Mouse (Mus musculus): Measurements from ENCODE around the gene Slc26a11. TPM values are rescaled to one million over a fixed set of nuclear protein-coding genes. Genes with fewer than 3 reads are reported as not detected.

The Slc26a11 gene
- polyA plus RNA-seq, 1 experiment = 5.5 TPM

DNA sequence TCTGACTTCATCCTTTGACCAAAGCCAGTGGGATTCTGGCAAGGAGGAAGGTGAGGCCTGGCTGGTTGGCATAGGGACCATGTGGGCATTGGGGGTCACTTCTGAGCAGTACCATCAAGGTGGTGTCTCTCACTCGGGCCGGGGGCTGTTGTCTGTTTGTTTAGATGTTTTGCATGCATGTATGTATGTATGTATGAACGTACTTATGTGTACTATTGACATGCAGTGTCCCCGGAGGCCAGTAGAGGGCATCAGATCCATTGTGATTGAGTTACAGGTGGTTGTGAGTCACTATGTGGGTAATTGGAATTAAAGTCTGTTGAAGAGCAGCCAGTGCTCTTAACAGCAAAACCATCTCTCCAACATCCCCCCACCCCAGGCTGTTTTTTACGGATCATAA is 15.7 kb upstream of the Slc26a11 start:
- no peak overlapping the region for H3K4me3 ChIP-seq (ENCODE audit: control insufficient read depth, low read depth, low read length)
- peaks cover 5% of the 10 kb centered on the region for H3K4me1 ChIP-seq (ENCODE audit: control insufficient read depth, insufficient read depth, low read length)
- no peaks in the 10 kb centered on the region for H3K36me3 ChIP-seq (ENCODE audit: control insufficient read depth, insufficient read depth, low read length)
- no peaks in the 10 kb centered on the region for H3K27me3 ChIP-seq (ENCODE audit: control insufficient read depth, insufficient read depth, low read length)
- no peak for TF ChIP-seq POLR2A (IDR thresholded peaks at IDR 0.05; ENCODE audit: control insufficient read depth, low read depth, low read length)
- no peak for TF ChIP-seq CTCF (IDR thresholded peaks at IDR 0.05; ENCODE audit: control insufficient read depth, insufficient read depth, insufficient replicate concordance, low read depth, low read length)
- no peak overlapping the region for H3K27ac ChIP-seq (ENCODE audit: control insufficient read depth, insufficient read depth, low read depth, low read length)

DNA sequence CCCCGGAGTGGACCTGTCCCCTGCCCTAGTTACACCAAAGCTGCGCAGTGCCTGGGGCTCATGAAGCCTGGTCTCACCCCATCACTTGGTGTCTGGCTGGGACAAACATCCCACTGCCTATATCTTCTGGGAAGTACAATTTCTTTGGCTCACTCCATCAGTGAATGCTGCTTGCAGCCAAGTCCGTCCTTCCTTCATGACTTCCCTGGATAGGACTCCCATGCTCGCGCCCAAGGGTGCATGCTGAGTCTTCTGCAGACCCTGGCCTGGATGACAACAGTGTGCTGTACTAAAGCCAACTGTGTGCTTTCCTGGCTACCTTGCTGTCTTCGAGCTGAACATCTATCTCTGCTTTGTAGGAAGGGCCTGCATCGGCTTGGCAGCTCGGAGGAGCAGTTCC is 11.2 kb upstream of the Slc26a11 start:
- Histone ChIP-seq H3K4me1 (ENCODE audit: control insufficient read depth, insufficient read depth, low read length) (no peaks in the 10 kb centered on the region), H3K36me3 (ENCODE audit: control insufficient read depth, insufficient read depth, low read length) (no peaks in the 10 kb centered on the region), H3K4me3 (ENCODE audit: control insufficient read depth, low read depth, low read length) (no peak overlapping the region), H3K27me3 (ENCODE audit: control insufficient read depth, insufficient read depth, low read length) (no peaks in the 10 kb centered on the region), H3K27ac (ENCODE audit: control insufficient read depth, insufficient read depth, low read depth, low read length) (no peak overlapping the region)
- TF ChIP-seq POLR2A (IDR thresholded peaks at IDR 0.05; ENCODE audit: control insufficient read depth, low read depth, low read length) (no peak), CTCF (IDR thresholded peaks at IDR 0.05; ENCODE audit: control insufficient read depth, insufficient read depth, insufficient replicate concordance, low read depth, low read length) (no peak)

DNA sequence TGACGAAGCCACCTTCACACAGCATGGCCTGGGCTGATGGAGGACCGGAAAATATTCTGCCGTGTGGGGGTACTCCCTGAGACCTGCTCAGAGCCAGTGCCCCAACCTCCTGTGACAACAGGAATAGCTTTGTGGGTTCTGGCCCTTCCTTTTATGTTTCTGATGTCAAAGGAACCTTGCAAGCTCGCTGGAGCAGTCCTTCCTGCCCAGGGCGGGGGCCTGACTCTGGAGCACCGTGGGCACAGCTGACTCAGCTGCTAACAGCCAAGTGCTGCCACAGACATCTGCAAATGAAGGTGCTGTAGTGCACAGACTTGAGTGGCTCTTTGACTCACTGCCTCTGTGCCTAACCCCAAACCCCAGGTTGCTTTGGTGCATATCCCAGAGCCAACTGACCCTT is 10.5 kb upstream of the Slc26a11 start:
- Histone ChIP-seq H3K27ac (ENCODE audit: control insufficient read depth, insufficient read depth, low read depth, low read length) (no peak overlapping the region), H3K36me3 (ENCODE audit: control insufficient read depth, insufficient read depth, low read length) (no peaks in the 10 kb centered on the region)

DNA sequence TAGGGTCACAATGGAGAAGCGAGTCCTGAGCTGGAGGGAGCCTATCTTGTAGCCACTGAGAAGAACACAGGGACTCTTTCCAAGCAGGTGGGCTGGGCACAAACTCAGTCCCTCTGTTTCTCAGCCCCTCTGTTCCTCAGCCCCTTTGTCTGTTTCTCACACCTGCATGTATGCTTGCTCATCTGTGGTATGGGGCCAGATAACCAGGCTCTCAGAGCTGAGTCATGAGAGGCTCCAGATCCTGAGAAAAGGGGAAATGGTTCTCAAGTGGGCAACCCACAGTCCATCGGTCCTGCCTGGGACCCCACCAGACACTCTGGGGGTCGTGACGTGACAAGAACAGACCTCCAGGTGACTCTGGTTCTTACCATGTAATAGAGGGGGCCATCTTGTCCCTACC is 8.2 kb upstream of the Slc26a11 start:
- H3K27ac ChIP-seq (ENCODE audit: control insufficient read depth, insufficient read depth, low read depth, low read length) = no peak overlapping the region
- no peaks in the 10 kb centered on the region for H3K4me1 ChIP-seq (ENCODE audit: control insufficient read depth, insufficient read depth, low read length)
- no peak overlapping the region for H3K4me3 ChIP-seq (ENCODE audit: control insufficient read depth, low read depth, low read length)
- no peaks in the 10 kb centered on the region for H3K27me3 ChIP-seq (ENCODE audit: control insufficient read depth, insufficient read depth, low read length)
- TF ChIP-seq CTCF (IDR thresholded peaks at IDR 0.05; ENCODE audit: control insufficient read depth, insufficient read depth, insufficient replicate concordance, low read depth, low read length) (no peak), POLR2A (IDR thresholded peaks at IDR 0.05; ENCODE audit: control insufficient read depth, low read depth, low read length) (no peak)
- no peaks in the 10 kb centered on the region for H3K36me3 ChIP-seq (ENCODE audit: control insufficient read depth, insufficient read depth, low read length)

More for the DNA sequence above, 10.5 kb upstream of the Slc26a11 start:
- Histone ChIP-seq H3K27me3 (ENCODE audit: control insufficient read depth, insufficient read depth, low read length) (no peaks in the 10 kb centered on the region), H3K4me1 (ENCODE audit: control insufficient read depth, insufficient read depth, low read length) (no peaks in the 10 kb centered on the region), H3K4me3 (ENCODE audit: control insufficient read depth, low read depth, low read length) (no peak overlapping the region)
- TF ChIP-seq CTCF (IDR thresholded peaks at IDR 0.05; ENCODE audit: control insufficient read depth, insufficient read depth, insufficient replicate concordance, low read depth, low read length) (no peak), POLR2A (IDR thresholded peaks at IDR 0.05; ENCODE audit: control insufficient read depth, low read depth, low read length) (no peak)

GRCm38 (mm10) chr11:119352113-119352512 is 3.2 kb upstream of the Slc26a11 start:
- peaks cover 10% of the 10 kb centered on the region for H3K4me1 ChIP-seq (ENCODE audit: control insufficient read depth, insufficient read depth, low read length)
- H3K4me3 ChIP-seq (ENCODE audit: control insufficient read depth, low read depth, low read length) = no peak overlapping the region
- H3K27ac ChIP-seq (ENCODE audit: control insufficient read depth, insufficient read depth, low read depth, low read length) = no peak overlapping the region
- no peaks in the 10 kb centered on the region for H3K27me3 ChIP-seq (ENCODE audit: control insufficient read depth, insufficient read depth, low read length)
- H3K36me3 ChIP-seq (ENCODE audit: control insufficient read depth, insufficient read depth, low read length) = no peaks in the 10 kb centered on the region
- TF ChIP-seq CTCF (IDR thresholded peaks at IDR 0.05; ENCODE audit: control insufficient read depth, insufficient read depth, insufficient replicate concordance, low read depth, low read length) (no peak), POLR2A (IDR thresholded peaks at IDR 0.05; ENCODE audit: control insufficient read depth, low read depth, low read length) (no peak)

GRCm38 (mm10) chr11:119353946-119354345 is 1.4 kb upstream of the Slc26a11 start:
- TF ChIP-seq CTCF (IDR thresholded peaks at IDR 0.05; ENCODE audit: control insufficient read depth, insufficient read depth, insufficient replicate concordance, low read depth, low read length) (no peak), POLR2A (IDR thresholded peaks at IDR 0.05; ENCODE audit: control insufficient read depth, low read depth, low read length) (0 out of 2 replicates have a peak, but pooled peaks have one; percentile 2)
- Histone ChIP-seq H3K36me3 (ENCODE audit: control insufficient read depth, insufficient read depth, low read length) (no peaks in the 10 kb centered on the region), H3K4me3 (ENCODE audit: control insufficient read depth, low read depth, low read length) (no peak overlapping the region), H3K27ac (ENCODE audit: control insufficient read depth, insufficient read depth, low read depth, low read length) (no peak overlapping the region), H3K4me1 (ENCODE audit: control insufficient read depth, insufficient read depth, low read length) (peaks cover 10% of the 10 kb centered on the region), H3K27me3 (ENCODE audit: control insufficient read depth, insufficient read depth, low read length) (no peaks in the 10 kb centered on the region)

- Histone ChIP-seq H3K36me3 (ENCODE audit: control insufficient read depth, insufficient read depth, low read length) (no peaks in the 10 kb centered on the region), H3K4me1 (ENCODE audit: control insufficient read depth, insufficient read depth, low read length) (peaks cover 10% of the 10 kb centered on the region), H3K27me3 (ENCODE audit: control insufficient read depth, insufficient read depth, low read length) (no peaks in the 10 kb centered on the region), H3K27ac (ENCODE audit: control insufficient read depth, insufficient read depth, low read depth, low read length) (peak overlapping the region; percentile 56), H3K4me3 (ENCODE audit: control insufficient read depth, low read depth, low read length) (peak overlapping the region; percentile 87)
- TF ChIP-seq CTCF (IDR thresholded peaks at IDR 0.05; ENCODE audit: control insufficient read depth, insufficient read depth, insufficient replicate concordance, low read depth, low read length) = no peak
- no peak for TF ChIP-seq POLR2A (IDR thresholded peaks at IDR 0.05; ENCODE audit: control insufficient read depth, low read depth, low read length)
Measured at GRCm38 (mm10) chr11:119354798-119355442, 437 bp upstream of the Slc26a11 start.
